8 mouse cellular contexts compared by ENCODE assay signal in genomic region chr11:104468751-104469268, GRCm38 (mm10). TPM values are rescaled to one million over a fixed set of nuclear protein-coding genes. Genes with fewer than 3 reads are reported as not detected.
DNase-seq lines count a peak whose midpoint lies in the region; ATAC-seq lines count a peak whose summit lies in the region.

Gene Kansl1 (minus strand): TSS chr11:104468861.

- peak within 1 kb of the TSS; percentile 93 for H3K9ac ChIP-seq in forebrain, embryonic 14.5 days (ENCODE audit: low read length)
- peak within 1 kb of the TSS; percentile 95 for H3K9ac ChIP-seq in limb, embryonic 11.5 days (ENCODE audit: low read length)
- peak within 1 kb of the TSS; percentile 99 for H3K9ac ChIP-seq in midbrain, embryonic 12.5 days (replicated peaks)

- peak within 1 kb of the TSS; percentile 97 for H3K4me3 ChIP-seq in forebrain, embryonic 14.5 days (ENCODE audit: low read depth, low read length)
- peak within 1 kb of the TSS; percentile 98 for H3K4me3 ChIP-seq in hindbrain, embryonic 10.5 days
- peak within 1 kb of the TSS; percentile 92 for H3K4me3 ChIP-seq in limb, embryonic 11.5 days (ENCODE audit: low read depth, low read length)
- H3K4me3 ChIP-seq in midbrain, embryonic 12.5 days, result peak within 1 kb of the TSS; percentile 100

- 0 out of 2 replicates have a peak within 1 kb of the TSS, but pooled peaks have one; percentile 39 for H3K27ac ChIP-seq in forebrain, embryonic 14.5 days (ENCODE audit: low read depth, low read length)
- peak within 1 kb of the TSS; percentile 98 for H3K27ac ChIP-seq in hindbrain, embryonic 10.5 days
- peak within 1 kb of the TSS; percentile 42; the same call in 1 of the 2 replicates for H3K27ac ChIP-seq in limb, embryonic 11.5 days (replicated peaks; ENCODE audit: low read depth, low read length)
- H3K27ac ChIP-seq in midbrain, embryonic 12.5 days (replicated peaks), result peak within 1 kb of the TSS; percentile 74

- ATAC-seq in forebrain, embryonic 14.5 days, result peak; percentile 66
- ATAC-seq in limb, embryonic 11.5 days (ENCODE audit: insufficient number of reproducible peaks, low FRiP score, low TSS enrichment, low read depth), result peak; percentile 64
- ATAC-seq in midbrain, embryonic 12.5 days (ENCODE audit: low FRiP score, low read depth), result peak; percentile 76

- H3K4me1 ChIP-seq in forebrain, embryonic 14.5 days (ENCODE audit: control insufficient read depth, insufficient read depth, low read length), result peaks cover 8% of the 10 kb centered on the region
- peaks cover 21% of the 10 kb centered on the region for H3K4me1 ChIP-seq in hindbrain, embryonic 10.5 days (replicated peaks)
- no peaks in the 10 kb centered on the region for H3K4me1 ChIP-seq in limb, embryonic 11.5 days (ENCODE audit: control insufficient read depth, insufficient read depth, low read length)
- peaks cover 14% of the 10 kb centered on the region for H3K4me1 ChIP-seq in midbrain, embryonic 12.5 days

- H3K4me2 ChIP-seq in forebrain, embryonic 14.5 days (ENCODE audit: low read length), result peak within 1 kb of the TSS; percentile 68
- H3K4me2 ChIP-seq in limb, embryonic 11.5 days (ENCODE audit: low read depth, severe bottlenecking), result peak within 1 kb of the TSS; percentile 65
- peak within 1 kb of the TSS; percentile 80 for H3K4me2 ChIP-seq in midbrain, embryonic 12.5 days (replicated peaks)

- WGBS in forebrain, embryonic 14.5 days, result under 1% methylated on average over 48 of the region's 69 CpGs
- under 1% methylated on average over 69 of the region's 69 CpGs for WGBS in hindbrain, embryonic 10.5 days
- WGBS in limb, embryonic 11.5 days, result under 1% methylated on average over 39 of the region's 69 CpGs
- WGBS in midbrain, embryonic 12.5 days, result under 1% methylated on average over 34 of the region's 69 CpGs

- H3K27me3 ChIP-seq in forebrain, embryonic 14.5 days (replicated peaks; ENCODE audit: control insufficient read depth, insufficient read depth, low read length), result no peaks in the 10 kb centered on the region
- no peaks in the 10 kb centered on the region for H3K27me3 ChIP-seq in hindbrain, embryonic 10.5 days (ENCODE audit: insufficient read depth, poor library complexity, severe bottlenecking)
- H3K27me3 ChIP-seq in limb, embryonic 11.5 days (ENCODE audit: control insufficient read depth, insufficient read depth, low read length), result no peaks in the 10 kb centered on the region
- no peaks in the 10 kb centered on the region for H3K27me3 ChIP-seq in midbrain, embryonic 12.5 days

- H3K36me3 ChIP-seq in forebrain, embryonic 14.5 days (ENCODE audit: control insufficient read depth, insufficient read depth, low read length), result peaks cover 6% of the 10 kb centered on the region; the same call in 1 of the 2 replicates
- peaks cover 28% of the 10 kb centered on the region for H3K36me3 ChIP-seq in hindbrain, embryonic 10.5 days
- H3K36me3 ChIP-seq in limb, embryonic 11.5 days (ENCODE audit: control insufficient read depth, insufficient read depth, low read length), result no peaks in the 10 kb centered on the region; the same call in 1 of the 2 replicates
- H3K36me3 ChIP-seq in midbrain, embryonic 12.5 days, result peaks cover 14% of the 10 kb centered on the region; the same call in 1 of the 2 replicates

- H3K9me3 ChIP-seq in forebrain, embryonic 14.5 days (replicated peaks; ENCODE audit: control insufficient read depth, low read length), result no peaks in the 10 kb centered on the region
- H3K9me3 ChIP-seq in hindbrain, embryonic 10.5 days, result no peaks in the 10 kb centered on the region
- H3K9me3 ChIP-seq in limb, embryonic 11.5 days (ENCODE audit: control insufficient read depth, low read length), result no peaks in the 10 kb centered on the region
- no peaks in the 10 kb centered on the region for H3K9me3 ChIP-seq in midbrain, embryonic 12.5 days

- peak; percentile 22 to 26 for DNase-seq in thymus, adult 18-20 months
- DNase-seq in thymus, postnatal 36 days, result no peak
- peak; percentile 29 for DNase-seq in cerebellum, adult 11 months
- DNase-seq in forebrain, embryonic 14.5 days (ENCODE audit: low spot score), result peak; percentile 29
- DNase-seq in hindbrain, embryonic 10.5 days (ENCODE audit: low spot score), result no peak
- peak; percentile 60 for DNase-seq in limb, embryonic 11.5 days (ENCODE audit: low spot score)
- peak; percentile 5 for DNase-seq in urinary bladder, postnatal 25 days (ENCODE audit: low spot score)

RNA-seq across cellular contexts. Expression of gene Kansl1, which starts in this region (rescaled TPM):
- polyA plus RNA-seq in forebrain, embryonic 14.5 days (2014; fragmentation: Nextera tagmentation; extraction: Ambion mirVana), result 26.3 and 32.3 TPM in 2 replicates
- polyA plus RNA-seq in hindbrain, embryonic 10.5 days (2016; fragmentation: Nextera tagmentation; extraction: Ambion mirVana), result 28.9 TPM in 2 replicates
- polyA plus RNA-seq in limb, embryonic 11.5 days (2014; fragmentation: Nextera tagmentation; extraction: Ambion mirVana), result 33.6 and 38.8 TPM in 2 replicates
- polyA plus RNA-seq in midbrain, embryonic 12.5 days (2016; fragmentation: Nextera tagmentation; extraction: Ambion mirVana), result 36.9 and 38.1 TPM in 2 replicates

Comparison
In these comparisons a context has a peak if more than half of its experiments do, and no peak if none do; other contexts are left out.
1. DNase-seq: peak in thymus, adult 18-20 months (2 of 2), cerebellum, adult 11 months (single experiment), forebrain, embryonic 14.5 days (single experiment), limb, embryonic 11.5 days (single experiment) and urinary bladder, postnatal 25 days (single experiment); none in thymus, postnatal 36 days (0 of 2) and hindbrain, embryonic 10.5 days (single experiment).
2. H3K27ac ChIP-seq: peak in every context shown above with its lines; median percentile 98 in hindbrain, embryonic 10.5 days; 74 in midbrain, embryonic 12.5 days; 42 in limb, embryonic 11.5 days; 39 in forebrain, embryonic 14.5 days.
3. Peak in every context shown above with its lines, with median percentiles within 50 percentile points of each other: ATAC-seq, H3K4me2 ChIP-seq, H3K4me3 ChIP-seq and H3K9ac ChIP-seq.